Mouse (Mus musculus): ENCODE measurements around the gene Vmn2r82. TPM values are rescaled to one million over a fixed set of nuclear protein-coding genes. Genes with fewer than 3 reads are reported as not detected.

Vmn2r82 gene
- polyA plus RNA-seq (2014; fragmentation: Illumina TruSeq; extraction: RNeasy Lipid Tissue Mini Kit (QIAGEN cat#74804); ENCODE audit: low read depth, low replicate concordance) = not detected

DNA sequence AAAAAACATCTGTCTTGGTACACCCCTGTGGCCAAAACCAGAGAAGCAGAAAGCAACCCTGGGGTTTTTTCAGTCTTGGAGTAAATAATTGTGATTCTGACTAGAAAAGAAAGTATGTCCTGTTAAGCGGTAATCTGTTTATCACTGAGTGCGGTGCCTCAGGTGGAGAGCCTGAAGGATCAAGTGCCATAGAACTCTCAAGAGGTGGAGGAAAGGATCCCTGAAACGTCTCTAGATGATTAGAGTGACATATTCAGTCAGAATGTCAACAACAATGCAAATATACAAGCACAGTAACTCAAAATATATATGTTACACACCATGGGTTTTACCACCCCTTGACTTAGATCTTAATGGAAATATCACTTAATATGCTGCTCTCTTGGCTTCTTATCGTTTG, at the start of gene Vmn2r82:
Gene Vmn2r82, plus strand, starts transcription at position 301 of the 400 bp plus-strand sequence.

Other genes with a start within 250 kb of the Vmn2r82 start
- gene Vmn2r80, start 207.8 kb upstream of the Vmn2r82 start, polyA plus RNA-seq (2014; fragmentation: Illumina TruSeq; extraction: RNeasy Lipid Tissue Mini Kit (QIAGEN cat#74804); ENCODE audit: low read depth, low replicate concordance) = not detected
- not detected for gene Vmn2r81, start 108.8 kb upstream of the Vmn2r82 start, polyA plus RNA-seq (2014; fragmentation: Illumina TruSeq; extraction: RNeasy Lipid Tissue Mini Kit (QIAGEN cat#74804); ENCODE audit: low read depth, low replicate concordance)
- not detected for gene Vmn2r83, start 112.2 kb downstream of the Vmn2r82 start, polyA plus RNA-seq (2014; fragmentation: Illumina TruSeq; extraction: RNeasy Lipid Tissue Mini Kit (QIAGEN cat#74804); ENCODE audit: low read depth, low replicate concordance)
- gene Plpp2, start 177.3 kb downstream of the Vmn2r82 start, polyA plus RNA-seq (2014; fragmentation: Illumina TruSeq; extraction: RNeasy Lipid Tissue Mini Kit (QIAGEN cat#74804); ENCODE audit: low read depth, low replicate concordance) = 3.2 TPM
- gene Mier2, start 198.7 kb downstream of the Vmn2r82 start, polyA plus RNA-seq (2014; fragmentation: Illumina TruSeq; extraction: RNeasy Lipid Tissue Mini Kit (QIAGEN cat#74804); ENCODE audit: low read depth, low replicate concordance) = 14.6 TPM
- not detected for gene Theg, start 230.8 kb downstream of the Vmn2r82 start, polyA plus RNA-seq (2014; fragmentation: Illumina TruSeq; extraction: RNeasy Lipid Tissue Mini Kit (QIAGEN cat#74804); ENCODE audit: low read depth, low replicate concordance)